Mouse (Mus musculus): ENCODE measurements around the gene Lyrm4.
A peak's percentile ranks its signal among the peaks of the same experiment; 100 is the strongest.

The Lyrm4 gene

DNA sequence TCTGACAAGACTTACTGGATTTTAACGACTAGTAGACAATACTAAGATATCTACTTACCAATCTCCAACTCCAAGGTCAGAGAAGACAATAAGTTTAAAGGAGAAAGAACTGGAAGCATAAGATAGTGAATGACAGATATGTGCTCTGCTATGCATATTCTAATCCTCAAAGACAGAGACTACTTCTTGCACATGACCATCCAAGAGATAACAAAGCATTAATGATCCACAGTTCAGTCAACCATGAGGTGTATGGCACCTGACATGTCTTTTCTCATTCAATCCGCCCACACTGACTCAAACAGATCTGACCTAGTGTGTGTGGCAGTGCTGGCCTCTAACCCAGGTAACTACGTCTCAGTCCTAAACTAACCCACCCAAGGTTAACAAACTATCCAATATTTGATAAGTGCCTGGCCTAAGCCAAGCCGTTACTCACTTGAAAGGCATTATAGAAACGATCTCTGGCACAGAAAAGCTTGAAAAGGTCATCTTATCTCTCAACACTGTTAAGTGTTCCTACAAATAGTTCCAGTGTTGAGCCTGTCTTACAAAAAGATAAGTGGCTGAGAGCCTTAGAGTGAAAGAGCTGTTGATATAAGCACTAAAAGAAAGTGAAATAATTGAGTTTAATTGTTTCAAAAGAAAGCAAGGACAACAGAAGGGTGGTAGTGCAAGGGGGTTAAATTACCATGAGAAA, 20.5 kb downstream of the Lyrm4 start:
- no peak for DNase-seq

DNA sequence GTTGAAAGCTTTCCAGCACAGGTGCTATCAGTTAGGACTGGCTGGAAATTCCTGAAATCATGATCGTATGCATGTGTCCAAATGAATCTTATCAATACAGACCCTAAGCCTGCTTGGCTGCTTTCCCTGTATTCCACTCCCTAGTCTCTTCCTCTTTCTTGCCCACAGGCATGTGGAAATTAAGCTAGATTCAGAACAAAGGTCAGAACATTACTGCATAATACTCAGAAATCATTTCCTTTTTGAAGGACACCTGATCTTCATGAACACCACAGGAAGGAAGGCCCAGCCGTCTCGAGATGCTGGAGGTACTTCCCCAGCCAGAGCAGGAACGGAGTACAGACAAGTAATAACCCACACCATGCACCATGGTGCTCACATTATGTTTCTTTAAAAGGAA, 29.2 kb downstream of the Lyrm4 start:
- no peak for DNase-seq

DNA sequence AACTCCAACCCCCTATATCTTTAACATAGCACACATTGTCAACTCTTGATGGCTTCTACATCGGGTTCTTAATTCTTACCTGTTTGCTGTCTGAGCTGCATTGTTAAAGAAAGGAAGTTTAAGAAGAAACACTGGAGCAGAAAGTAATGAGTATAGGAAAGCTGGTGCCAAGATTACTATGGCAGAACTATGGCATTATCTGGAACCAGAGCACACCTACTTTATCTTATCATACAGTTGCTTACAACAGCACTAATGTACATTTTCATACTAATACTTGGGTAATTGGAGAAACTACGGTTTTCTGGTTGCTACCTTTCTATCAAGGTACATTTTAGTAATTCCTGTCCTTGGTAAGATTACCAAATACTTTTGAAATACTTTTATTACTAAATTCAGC, 29.9 kb downstream of the Lyrm4 start:
- DNase-seq: no peak

DNA sequence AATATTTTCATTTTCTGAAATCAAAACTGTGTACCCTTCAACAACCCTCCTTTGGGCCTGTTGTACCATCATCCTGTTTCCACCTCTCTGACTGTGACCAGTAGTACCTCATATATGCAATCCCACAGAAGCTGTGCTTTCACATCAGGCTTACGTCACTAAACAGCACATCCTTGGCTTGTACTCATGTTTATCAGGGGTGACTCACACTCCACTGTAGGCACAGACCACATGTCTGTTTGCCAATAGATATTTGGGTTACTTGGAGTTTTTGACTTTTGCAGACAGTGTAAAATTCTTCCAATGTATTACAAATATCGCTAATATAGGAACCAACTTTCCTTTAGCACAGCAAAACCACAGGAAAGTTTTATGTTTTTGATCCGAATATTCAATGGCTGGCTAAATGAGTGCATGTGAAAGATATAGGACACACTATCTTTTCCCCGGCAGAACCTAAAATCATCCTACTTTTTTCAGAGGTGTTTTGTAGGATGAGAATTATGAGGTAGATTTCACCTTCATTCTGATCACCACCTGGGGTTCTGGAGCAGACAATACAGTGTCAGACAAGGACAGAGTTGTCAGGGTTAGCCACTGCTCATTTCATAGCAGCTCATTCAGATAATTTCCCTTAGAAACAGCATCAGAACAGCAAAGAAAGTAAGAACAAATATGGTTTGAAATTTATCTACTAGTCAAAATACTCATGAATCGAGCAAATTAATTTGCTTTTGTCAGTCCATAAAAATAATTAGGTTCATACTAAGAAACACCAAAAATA, 30.5 kb downstream of the Lyrm4 start:
- DNase-seq: no peak

DNA sequence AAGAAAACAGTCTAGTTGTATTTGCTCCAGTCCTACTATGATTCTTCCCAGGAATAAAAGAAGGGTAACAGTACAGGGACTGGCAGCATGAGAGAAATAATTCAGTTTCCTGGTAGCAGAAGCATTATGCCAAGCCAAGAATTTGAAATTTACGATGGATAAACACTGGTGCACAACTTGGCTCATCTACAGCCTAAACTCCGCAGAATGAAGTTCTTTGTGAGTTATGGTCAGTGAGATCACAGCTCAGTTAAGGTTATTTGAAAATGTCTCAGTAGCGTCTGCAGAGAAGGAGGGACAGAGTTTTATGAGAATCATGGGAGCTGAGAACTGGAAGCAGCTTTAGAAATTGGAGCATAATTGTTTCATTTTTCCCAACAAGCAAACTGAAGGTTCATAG, 31.4 kb downstream of the Lyrm4 start:
- DNase-seq: no peak

DNA sequence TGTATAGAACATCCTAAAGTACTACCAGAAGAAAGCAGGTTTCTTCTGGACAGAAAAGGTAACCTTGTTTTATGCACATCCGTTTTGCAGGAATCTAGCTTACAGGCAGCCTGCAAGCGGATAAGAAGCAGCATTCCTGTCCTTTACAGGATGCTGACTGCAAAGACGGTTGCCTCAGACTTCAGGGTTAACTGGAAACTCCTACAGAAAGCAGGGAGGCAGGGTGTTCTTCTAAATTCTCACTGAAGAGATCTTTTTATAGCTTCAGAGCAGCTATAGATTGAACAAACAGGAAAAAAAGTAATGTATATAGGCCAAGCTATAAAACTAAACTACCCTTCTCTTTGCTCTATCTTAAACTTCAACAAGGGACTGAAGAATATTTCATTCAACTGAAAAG, 32.6 kb downstream of the Lyrm4 start:
- no peak for DNase-seq

DNA sequence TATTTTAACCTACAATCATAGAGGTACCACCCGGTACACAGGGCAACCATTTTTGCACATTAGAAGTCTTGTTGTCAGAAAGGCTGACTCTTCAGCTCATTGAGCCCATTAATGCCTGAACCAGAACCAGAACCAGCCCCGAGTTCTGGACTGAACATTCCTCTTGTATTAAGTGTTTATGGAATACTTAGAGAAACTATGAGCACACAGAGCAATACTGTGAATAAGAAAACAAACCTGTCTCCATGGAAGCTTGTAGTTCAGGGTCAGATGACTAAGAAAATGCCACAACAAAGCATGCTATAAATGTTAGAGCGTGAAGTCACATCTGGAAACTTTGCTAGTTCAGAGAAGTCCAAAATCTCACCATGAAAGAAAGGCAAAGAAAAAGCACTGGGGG, 35.7 kb downstream of the Lyrm4 start:
- DNase-seq: no peak

DNA sequence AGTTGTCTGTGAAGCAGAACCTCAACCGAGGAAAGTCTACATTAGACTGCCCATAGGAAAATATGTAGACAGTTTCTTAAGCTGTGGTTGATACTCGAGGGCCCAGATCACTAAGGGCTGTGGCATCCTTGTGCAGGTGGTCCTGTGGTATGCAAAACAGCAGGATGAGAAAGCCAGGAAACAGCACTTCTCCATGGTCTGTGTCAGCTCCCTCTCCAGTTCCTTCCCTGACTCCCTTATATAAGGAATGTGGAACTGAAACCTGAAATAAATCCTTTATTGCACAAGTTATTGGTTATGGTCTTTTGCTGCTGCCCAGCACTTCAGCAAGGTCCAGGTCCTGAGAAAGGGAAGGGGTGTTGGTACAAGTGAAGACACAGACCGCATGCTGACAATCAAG, 42.8 kb downstream of the Lyrm4 start:
- no peak for DNase-seq

DNA sequence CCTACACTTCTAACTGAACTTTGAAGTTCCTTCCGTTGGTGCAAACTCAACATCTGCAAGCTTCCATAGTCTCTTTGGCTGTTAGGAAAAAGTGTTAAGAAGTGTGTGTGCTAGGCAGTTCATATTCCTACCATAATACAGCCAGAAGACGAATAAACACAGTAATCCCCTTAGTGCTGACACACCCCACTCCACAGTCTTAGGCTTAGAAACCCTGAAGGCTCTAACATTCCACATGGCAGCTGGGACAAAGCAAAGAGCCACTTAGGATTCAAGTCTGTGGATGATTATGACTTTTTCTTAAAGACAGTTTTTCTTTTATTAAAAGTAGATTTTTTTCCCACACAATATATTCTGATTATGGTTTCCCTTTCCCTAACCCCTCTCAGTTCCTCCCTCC, 50.6 kb downstream of the Lyrm4 start:
- DNase-seq: no peak

DNA sequence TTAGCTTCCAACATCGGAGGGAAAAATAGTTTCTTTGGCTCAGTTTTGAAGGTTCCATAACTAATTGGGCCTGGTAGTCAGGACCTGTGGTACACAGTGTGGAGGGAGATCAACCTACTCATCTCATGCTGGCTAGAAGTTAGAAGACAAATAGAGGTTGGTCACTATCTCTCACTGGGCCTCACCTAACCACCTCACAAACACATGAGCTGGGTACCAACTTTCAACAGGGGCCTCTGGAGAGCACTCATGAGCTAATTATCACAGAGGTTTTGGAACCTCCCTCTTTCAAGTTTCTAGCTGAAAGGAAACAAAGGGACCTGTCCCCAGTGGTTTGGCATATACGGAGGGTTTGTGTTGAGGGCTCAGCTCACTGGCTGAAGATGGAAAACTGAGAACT, 59.8 kb downstream of the Lyrm4 start:
- DNase-seq: no peak

DNA sequence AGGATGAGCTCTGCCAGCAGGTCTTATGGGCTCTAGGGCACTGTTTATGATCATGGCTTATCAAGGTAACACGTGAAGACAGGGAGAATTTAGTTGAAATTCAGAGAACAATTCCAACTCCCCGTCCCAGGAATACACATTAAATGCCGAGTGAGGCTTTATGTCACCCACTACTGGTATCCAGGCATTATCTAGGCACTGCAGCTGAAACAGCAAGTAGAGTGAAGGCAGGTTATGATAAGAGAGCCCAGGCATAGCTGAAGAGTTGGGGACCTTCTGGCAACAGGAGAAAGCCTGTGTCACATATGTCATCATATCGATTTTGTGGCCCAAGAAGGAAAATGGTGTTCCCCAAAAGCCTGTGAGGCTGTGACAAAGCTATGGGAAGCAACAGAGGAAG, 60.4 kb downstream of the Lyrm4 start:
- no peak for DNase-seq

DNA sequence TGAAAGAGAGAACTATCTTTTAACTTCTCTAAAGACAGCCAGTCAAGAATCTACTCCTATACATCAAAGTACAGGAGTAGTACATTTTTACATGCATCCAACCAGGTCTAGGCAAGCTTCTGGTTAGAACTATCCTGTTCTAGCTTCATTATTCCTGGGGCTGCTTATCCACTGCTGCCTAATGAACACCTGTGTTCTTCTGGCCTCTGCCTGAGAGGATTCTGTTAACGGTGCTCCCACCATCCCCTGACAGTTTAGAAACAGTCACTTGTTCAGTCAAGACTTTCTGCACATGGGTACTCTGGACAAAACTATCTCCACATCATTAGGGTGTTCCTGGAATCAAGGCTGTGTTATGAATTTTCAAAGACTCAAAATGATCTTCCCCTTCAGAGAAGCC, 60.8 kb downstream of the Lyrm4 start:
- no peak for DNase-seq

DNA sequence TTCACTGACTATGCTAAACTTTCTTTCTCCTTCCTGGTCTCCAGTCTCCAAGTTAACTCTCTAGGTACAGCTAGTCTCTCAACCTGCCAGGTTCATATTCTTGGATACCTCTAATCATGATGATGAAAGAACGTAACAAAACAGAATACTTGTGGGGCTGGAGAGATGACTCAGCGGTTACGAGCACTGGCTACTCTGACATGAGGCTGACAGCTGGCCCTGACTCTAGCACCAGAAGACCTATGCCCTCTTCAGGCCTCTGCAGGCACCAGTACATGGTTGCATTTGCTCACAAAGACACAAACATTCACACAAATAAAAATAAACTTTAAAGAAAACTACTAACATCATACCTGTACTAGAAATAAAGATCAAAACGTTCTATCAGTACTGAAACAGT, 81.8 kb downstream of the Lyrm4 start:
- no peak for DNase-seq

DNA sequence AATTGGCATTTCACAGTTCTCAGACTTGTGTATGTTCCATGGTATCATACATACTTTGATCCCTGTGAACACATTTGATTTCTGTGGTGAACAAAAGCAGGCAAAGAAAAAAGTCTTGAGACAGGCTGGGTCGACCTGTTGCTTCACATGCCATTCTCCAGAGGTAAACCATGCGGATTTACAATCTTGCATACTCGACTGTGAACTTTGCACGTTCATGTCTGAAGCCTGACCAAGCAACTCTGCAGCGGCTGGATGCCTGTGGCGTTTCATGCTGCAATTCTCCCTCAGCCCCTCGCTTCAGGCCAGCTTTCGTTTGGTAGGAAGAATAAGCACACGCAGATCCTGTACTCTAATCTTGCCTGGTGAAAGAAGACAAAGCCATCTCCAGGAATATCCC, 85.4 kb downstream of the Lyrm4 start:
- no peak for DNase-seq

DNA sequence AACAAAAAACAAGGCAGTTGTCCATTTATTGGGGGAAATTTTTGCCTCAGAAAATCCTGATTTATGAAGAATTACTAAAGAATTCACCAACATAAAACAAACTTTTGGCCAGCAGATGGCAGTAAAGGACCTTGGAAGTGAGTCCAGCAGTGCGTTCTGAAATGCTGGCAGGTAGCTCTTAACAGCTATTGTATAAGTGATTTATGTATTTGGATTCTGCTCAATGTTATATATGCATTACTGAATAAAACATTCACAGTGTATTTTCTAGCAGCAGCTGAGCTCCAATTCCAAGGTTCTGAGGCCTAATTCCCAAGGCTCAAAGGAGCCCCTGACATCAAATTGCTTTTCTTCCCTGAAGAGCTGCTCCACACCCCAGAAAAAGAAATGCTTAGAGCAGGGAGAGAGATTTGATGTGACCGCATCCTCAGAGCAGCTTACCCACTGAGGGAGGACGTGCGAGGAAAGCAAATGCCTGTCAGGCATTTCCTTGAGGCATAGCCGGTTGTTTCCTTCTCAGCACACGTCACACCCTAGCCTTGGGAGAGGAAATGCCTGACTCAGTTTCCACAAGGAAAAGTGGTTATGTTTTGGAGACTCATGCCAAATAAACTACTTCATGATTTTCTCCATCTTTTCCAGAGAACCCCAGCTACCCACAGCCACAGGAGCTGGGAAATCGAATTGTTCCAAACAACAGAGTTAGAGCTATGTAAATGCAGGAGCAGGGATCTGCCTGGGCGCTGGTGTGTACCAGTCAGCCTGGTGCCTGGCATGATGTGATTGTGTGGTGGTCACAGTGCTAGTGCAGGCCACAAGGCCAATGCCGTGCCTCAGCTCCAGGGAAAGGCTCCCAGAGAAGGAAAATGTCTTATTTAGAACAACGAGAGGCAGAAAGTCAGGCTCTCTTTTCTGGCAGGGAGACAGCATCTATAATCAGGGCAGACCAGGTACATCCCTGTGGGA, 97.7 kb downstream of the Lyrm4 start:
- peak; percentile 11 to 15 for DNase-seq

DNA sequence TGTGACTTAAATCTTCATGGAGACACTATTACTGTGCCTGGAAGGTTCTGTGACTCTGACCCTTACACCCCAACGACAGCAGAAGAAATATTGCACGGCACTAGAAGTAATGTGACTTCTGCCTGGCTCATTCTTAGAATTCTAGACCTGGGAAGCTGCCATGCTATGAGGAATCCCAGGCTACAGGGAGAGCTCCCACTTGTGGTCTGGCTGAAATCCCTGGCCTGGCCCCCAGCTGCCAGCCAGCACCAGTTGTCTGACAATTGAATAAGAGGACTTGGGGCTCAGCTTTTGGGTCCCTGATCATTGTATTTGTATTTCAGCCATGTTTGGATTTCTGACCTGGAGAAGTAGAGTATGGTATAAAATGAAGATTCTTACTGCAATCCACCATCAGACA, 99.3 kb downstream of the Lyrm4 start:
- DNase-seq: no peak

DNA sequence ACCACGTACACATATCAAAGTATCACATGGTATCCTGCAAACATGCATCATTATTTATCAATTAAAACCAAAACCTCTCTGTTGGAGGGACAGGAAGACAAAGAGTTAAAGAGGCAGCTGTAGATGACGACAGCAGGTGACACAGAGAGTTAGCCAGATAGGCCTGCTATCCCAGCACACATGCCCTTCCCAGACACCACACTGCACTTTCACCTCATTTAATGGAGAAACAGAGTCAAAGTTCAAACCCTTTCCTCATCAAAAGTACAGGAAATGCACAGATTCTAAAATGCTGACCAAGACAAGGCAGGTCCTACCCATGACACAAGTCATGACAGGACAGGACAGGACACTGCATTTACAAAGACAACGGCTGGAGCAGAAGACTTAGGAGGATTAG, 101.7 kb downstream of the Lyrm4 start:
- DNase-seq: no peak

DNA sequence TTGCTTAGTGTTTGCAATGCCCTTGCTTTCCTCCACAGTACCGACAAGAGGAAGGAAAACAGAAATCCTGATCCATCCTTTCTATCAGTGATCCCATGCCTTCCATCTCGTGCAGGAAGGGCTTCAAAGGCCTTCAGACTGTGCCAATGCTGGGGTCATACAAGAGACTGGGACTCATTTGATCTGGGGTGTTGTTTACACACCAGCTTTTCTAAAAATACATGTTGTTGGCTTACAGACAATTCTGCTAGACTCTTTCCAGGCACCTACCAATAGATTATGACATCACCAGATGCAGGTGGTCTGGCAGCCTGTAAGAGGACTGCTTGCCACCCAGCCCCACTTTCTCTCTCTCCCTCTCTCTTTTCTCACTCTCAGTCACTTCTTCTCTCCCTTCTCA, 107.3 kb downstream of the Lyrm4 start:
- no peak for DNase-seq

DNA sequence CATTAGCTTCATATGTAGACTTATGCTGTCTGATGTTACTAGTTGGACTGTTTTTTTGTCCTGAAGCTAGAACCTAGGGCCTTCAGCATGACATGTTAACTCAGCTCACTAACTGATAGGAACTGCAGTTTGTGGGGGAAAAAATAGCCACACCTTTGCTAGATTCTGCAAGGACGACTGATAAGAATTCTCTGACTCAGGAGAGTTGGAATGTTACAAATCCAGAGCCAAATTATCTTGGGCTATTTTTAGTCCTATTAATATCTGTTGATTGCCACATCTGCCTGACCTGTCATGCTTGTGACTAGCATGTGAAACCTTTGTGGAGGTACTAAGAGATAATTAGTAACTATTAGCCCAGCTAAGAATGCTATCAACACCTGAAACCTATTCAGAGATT, 116.5 kb downstream of the Lyrm4 start:
- no peak for DNase-seq

DNA sequence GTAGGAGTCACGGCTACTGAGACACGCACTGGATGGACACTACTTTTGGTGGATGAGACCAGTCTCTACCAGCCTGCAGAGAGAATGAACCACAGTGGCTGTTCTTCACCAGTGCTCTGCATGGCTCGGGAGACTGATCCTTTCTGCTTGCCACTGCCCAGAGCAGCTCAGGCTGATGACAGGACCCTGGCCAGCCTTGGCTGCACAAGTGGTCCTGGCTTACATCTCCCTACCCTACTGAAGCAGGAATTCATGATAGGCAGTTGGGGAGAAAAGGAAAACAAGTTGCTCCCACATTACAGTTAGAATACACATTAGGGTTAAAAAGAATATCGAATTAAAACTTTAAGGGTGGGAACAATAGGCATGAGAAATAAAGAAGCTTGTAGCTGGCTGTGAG, 119.7 kb downstream of the Lyrm4 start:
- no peak for DNase-seq

DNA sequence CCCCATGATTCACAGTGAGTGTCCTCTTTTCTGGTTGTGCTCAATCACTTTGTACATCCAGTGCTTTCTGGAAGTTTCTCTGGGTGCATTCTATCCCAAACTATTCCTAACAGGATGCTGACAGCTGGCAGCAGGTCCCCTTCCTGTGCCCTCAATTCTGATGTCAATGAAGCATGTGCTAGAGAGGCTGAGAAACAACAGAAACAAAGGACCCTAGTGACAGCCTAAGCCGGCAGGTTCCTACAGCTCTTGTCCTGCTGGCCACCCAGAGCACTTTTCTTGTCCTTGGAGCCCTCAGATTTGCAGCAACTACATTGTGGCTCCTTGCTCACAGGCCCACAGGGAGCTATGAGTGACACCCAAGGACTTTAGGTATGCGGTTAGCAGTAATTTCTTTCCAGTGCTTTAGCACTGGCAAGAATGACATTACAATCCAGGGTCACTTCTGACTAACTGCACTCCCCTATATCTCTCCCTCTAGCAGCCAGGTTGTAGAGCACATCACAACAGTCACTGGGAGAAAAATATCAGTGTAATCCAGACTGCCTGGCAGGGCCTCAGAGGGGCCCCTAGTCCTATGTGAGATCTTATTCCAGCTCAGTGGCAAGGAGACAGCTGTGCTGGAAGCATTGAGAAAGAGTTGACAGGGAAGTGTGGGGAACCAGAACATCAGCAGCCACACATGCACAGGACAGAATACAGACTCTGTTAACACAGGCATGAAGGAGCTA, 121.5 kb downstream of the Lyrm4 start:
- no peak for DNase-seq

DNA sequence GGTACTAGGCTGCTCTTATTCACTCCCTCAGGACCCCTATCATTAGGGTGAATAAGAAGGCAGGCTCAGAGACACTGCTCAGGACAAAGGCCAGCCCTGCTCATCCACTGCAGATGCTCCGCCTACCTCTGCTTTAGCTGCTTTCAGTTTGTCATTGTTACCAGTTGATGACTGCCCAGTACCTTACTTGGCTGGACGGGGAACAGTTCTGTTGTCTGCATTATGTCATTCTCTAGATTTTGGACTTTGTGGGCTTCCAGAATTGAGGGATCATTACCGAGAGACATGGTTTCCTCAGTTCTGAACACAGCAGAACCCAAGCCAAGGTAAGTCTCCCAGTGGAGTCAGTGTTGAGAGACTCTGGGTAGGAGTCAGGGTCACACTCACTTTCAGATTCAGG, 122.1 kb downstream of the Lyrm4 start:
- DNase-seq: no peak

DNA sequence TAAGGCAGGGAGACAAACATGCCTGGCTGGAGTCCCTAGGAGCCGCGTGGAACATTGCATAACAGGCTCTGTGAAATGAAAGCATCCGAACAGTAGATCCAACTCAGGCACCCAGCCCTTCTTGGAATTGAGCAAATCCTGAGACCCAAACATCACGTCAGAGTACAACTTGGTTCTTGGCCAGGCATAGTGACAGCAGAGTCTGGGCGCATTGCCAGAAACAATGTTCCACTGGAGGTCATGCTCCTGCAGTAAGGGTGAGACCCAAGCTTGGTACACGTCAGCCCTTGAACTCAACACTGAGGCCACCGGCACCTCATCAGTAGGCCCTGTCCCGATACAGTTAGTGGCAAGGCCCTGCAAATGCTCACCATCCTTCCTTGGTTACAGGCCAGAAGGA, 123.3 kb downstream of the Lyrm4 start:
- no peak for DNase-seq

All from thymus, postnatal 36 days (tissue).